Mouse (Mus musculus): ENCODE measurements around the gene Dapp1. TPM values are rescaled to one million over a fixed set of nuclear protein-coding genes. Genes with fewer than 3 reads are reported as not detected.

Dapp1 gene
- polyA plus RNA-seq (2012; rRNA removed): 9.0 and 10.9 TPM in 2 replicates

DNA sequence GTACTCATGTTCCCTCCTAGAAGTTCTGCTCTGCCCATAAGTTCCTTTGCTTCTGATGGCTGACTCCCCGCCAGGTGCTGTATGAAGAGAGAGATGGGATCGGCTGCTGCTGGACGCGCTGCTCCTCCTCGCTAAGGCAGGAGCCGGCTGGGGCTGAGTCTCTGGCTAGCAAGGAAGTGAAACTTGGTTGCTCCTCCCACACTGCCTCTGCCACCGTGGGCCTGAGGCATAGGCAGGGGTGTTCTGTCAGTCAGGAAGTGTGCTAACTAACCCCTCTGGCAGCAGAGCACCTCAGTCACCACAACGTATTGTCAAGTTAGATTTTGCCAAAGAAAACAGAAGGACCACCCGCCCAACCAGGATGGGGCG, at the start of gene Dapp1:
Dapp1 (minus strand) TSS at position 164 of the 369 bp plus-strand sequence.
- peak; percentile 27 for DNase-seq (ENCODE audit: low read depth, low spot score)
- WGBS: 5% methylated on average over 10 of the region's 10 CpGs

DNA sequence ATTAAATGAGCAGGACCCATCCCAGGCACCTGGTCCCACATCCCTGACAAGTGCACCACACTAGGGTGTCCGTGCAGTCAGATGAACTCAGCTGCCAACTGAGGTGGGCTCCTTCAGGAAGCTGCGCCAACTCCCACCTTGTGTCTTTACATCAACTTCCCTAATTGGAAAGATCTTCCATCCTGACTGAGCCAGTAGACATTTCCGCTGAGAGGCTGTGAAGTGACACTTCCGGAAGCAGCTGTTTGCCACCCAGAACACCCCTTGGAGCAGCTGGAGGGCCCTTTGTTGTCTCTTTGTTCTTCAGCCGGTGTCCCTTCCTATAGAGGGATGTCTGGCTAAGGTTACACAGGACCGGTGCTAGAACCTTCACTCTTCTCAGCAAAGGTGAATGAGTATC, 49.2 kb upstream of the Dapp1 start:
- DNase-seq (ENCODE audit: low read depth, low spot score): no peak
- WGBS: 89% methylated on average over 6 of the region's 6 CpGs

DNA sequence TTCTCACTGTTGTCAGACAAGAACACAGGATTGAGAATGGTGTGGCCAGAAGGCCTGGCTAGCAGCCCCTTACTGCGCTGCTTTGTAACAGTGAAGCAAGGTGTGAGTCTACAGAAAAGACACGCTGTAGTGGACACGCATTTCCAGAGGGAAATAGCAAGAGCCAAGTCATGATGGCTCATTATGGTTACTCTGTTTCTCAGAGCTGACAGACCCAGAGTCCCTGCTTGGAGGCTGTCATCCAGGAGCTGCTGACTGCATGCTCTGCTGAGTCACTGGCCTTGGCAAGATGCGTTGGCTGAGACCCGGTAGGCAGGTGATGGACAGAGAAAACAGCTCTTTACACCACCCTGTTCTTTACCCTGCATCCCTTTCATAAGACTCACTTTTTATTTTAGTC, 48.0 kb upstream of the Dapp1 start:
- 62% methylated on average over 5 of the region's 5 CpGs for WGBS
- DNase-seq (ENCODE audit: low read depth, low spot score): no peak

DNA sequence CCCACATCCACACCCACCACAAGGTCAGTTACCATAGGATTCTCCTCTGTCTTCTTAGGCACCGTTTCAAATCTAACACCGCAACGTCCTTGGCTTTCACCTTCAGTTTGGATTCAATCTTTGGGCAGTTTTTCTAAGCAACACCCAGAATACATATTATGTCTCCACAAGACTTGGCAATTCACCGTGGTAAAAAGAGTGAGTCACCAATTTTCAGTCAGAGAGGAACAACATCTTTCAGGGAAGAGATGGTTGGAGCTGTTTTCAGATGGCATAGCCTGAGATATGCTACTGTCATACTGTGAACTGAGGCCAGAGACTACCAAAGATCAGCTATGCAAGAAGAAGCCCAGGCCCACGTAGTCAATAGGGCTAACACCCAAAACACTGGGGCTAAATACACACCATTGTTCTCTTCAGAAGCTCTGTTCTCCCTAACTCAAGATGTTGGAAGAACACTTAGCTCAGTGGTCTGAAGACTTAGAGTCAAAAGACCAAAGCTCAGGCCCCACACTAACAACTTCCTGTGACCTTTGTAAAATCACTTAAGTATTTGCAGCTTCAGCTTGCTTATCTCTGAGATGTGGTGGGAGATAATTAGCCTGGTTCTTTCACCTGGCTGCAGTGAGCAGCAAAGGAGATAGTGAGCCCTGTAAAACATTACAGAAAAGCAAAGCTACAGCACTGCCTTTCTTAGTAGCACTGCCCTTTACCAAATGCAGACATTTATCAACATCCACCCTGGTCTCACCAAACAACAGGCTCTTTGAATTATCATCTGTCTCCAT, 46.4 kb upstream of the Dapp1 start:
- WGBS: 58% methylated on average over 5 of the region's 5 CpGs
- DNase-seq (ENCODE audit: low read depth, low spot score): no peak

DNA sequence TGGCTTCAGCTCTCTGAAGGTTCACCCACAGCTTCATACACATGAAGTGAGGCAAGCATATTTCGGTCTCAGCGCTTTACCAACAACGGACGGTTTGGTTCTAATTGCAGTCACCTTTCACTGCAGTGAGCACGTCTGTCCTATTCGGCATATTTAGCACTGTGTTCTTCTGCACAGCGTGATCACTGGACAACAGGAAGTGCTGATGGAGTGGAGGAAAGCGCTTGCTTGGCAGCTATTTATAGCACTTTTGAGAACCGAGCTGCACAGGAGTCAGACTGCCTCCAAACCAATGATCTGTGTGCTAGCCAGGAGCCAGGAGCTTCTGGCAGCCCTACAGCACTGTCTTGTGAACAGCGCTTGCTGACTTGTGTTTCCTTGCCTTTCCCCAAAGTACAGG, 44.9 kb upstream of the Dapp1 start:
- 72% methylated on average over 10 of the region's 10 CpGs for WGBS
- DNase-seq (ENCODE audit: low read depth, low spot score): no peak

DNA sequence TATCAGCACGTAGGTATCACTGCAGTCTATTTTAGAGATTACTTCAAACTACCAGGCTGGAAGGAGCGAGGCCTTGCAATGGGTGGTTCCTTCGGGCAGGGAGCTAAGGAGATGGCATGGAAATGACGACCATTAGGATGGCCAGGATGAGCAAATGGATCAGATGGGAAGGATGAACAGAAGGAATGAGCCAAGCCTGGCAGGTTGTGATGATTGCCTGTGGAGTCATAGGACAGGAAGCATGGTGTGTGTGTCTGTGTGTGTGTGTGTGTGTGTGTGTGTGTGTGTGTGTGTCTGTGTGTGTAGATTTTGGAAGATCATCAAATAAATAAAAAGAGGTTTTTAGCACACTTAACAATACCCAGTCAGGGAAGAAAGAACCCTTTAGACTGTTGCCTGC, 41.3 kb upstream of the Dapp1 start:
- DNase-seq (ENCODE audit: low read depth, low spot score): no peak
- WGBS: 88% methylated on average over 4 of the region's 4 CpGs

DNA sequence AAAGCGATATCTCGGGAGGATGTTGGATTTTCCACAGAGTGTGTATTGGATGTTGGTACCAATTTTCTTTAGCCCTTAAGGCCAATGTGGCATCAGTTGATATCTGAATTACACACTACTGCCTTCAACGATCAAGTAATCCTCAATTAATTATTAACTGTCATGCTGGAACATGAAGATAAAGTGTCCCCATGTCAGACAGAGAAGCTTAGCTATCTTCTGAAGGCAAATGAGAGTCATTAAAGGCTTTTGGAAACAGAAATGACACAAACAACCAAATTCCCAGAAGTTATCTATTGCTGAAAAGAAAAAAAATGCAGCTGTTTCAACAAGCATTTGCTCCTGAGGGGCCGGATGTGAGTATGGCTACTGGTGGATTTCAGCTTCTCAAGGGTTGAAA, 40.7 kb upstream of the Dapp1 start:
- 79% methylated on average over 4 of the region's 4 CpGs for WGBS
- no peak for DNase-seq (ENCODE audit: low read depth, low spot score)

DNA sequence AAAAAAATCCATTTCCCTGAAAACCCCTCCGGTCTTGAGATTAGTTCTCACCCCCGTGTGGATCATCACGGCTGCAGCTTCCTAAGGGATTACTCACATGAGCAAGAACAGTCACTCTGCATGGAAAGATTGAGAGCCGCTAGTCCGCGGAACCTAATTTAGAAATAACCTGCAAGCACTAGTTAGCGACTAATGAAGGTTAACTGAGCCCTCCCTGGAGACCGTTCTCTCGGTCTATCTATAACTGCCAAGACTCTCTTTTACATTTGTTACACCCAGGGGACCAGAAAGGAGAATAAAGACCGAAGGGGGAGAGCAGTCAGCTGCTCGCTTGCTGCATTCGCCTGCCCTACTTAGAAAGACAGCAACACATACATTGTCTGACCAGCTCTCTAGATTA, 35.5 kb upstream of the Dapp1 start:
- DNase-seq (ENCODE audit: low read depth, low spot score): no peak
- 90% methylated on average over 12 of the region's 12 CpGs for WGBS

DNA sequence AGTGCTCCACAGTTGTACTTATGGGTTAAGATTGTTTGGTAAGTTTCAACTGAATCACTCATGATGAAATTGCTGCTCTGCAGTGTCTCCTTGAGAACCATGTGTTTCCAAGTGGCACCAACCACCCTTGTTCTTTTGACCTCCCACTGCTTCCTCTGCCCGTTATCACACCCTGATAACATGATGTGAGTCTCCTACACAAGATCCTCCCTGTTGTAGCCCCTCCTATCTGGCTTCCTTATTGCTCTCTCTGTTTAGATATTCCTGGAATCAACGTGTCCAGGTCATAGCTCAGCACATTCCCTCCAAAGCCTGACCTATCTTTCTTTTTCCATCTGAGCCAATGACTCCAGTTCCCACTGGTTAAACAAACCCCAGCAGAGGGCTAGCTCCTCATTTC, 33.4 kb upstream of the Dapp1 start:
- DNase-seq (ENCODE audit: low read depth, low spot score): no peak
- 34% methylated on average over 2 of the region's 2 CpGs for WGBS

DNA sequence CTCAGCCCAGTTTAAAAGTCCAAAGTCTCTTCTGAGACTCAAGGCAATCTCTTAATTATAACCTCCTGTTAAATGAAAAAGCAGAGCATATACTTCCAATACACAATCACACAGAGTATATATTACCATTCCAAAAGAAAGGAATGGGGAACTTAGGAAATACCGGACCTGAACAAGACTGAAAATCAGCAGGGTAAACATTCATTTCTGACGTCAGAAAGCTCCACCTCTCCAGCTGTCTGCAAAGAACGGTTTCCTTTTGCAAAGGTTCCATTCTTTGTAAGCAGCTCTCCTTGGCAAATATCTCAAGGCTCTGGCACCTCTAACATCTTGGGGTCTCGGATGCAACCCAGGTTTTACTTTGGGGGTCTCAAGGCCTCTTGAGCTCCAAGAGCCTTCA, 31.0 kb upstream of the Dapp1 start:
- 23% methylated on average over 4 of the region's 4 CpGs for WGBS
- no peak for DNase-seq (ENCODE audit: low read depth, low spot score)

DNA sequence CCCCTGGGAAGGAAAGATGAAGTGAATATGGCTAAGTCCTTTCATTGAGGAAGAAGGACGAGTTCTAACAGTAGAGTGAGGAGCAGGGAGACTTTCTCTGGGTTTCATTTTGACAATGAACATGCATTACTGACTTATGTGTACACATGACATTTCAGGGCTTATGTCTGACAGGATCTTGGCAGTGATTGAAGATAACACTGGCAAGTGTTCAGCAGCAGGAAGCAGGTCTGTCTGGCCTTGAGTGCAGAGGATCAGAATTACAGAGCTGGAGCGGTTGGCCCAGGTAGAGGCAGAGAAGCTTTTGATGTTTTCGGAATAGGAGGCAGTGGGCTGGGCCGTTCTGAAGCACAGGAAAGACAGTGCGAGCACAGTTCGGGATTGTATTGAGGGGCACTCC, 26.8 kb upstream of the Dapp1 start:
- WGBS: 46% methylated on average over 6 of the region's 6 CpGs
- no peak for DNase-seq (ENCODE audit: low read depth, low spot score)

DNA sequence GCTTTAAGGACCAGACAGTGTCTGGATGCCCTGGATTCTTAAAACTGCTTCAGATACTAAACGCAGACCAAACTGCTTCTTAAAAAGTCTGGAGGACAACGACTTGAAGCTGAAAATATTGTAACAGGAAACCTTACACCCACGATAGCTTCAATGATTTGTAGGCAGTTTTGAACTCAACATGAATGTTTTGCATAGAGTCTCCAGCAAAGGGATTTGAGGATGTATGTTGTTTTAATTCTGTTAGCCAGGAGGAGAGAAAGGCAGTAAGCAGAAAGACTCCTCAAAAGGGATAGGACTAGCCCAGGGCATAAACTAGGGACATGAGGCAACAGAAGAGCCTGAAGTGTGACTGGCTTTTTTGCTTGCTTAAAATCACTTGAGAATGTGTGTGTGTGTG, 25.6 kb upstream of the Dapp1 start:
- 61% methylated on average over 3 of the region's 3 CpGs for WGBS
- DNase-seq (ENCODE audit: low read depth, low spot score): no peak

DNA sequence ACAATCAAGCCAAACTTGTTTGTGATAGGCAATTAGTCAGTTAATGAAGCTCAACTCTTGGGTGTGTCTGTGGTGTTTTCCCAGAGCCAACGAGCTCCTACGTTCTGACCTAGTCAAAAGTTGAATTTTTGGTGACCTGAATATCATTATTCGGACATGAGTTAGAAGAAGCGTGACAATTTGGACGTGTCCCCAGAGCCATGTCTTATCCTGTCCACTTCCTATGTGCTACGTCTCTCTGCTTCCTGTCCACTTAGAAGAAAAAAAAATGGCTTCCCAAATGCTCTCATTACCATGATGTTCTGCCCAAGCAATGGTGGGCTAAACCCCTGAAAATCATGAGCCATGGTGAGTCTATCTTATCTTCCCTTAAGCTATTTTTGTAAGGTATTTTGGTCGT, 21.9 kb upstream of the Dapp1 start:
- DNase-seq (ENCODE audit: low read depth, low spot score): no peak
- WGBS: 92% methylated on average over 7 of the region's 7 CpGs

DNA sequence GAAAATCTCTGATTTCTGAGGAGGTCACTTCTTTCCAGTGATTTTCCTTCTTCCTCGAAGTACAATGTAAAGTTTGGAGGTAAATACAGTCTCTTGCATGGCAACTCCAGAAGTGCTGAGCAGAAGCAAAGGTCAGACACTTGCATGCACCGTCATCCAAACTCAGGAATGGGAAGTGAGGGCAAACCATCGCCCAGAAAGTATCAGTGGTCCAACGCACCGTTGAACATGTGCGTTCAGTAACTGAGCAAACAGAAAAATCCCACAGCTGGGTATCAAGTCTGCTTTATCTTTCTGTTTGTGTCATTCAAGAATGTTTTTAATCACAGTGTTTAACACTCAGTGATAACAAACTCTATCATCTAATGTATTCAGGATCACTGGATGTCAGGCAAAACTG, 21.2 kb upstream of the Dapp1 start:
- 62% methylated on average over 6 of the region's 6 CpGs for WGBS
- no peak for DNase-seq (ENCODE audit: low read depth, low spot score)

DNA sequence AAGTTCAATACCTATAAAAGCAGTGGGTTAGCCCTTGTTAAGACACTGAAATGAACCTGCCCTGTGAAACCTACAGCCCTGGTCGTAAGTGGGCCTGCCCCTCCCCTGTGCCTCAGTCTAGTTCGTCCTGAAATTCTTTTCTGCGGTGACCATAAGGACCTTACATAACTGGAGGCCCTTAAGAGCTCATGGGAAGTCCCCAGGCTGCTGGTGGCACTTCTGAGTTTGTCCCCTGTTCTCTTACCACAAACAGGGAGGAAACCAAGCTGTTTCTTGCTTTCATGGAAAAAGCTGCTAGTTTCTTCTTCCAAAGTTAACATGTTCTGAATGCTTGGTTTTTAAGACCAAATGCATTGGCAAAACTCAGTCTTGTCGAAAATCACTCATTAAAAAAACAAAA, 20.5 kb upstream of the Dapp1 start:
- no peak for DNase-seq (ENCODE audit: low read depth, low spot score)
- 69% methylated on average over 4 of the region's 4 CpGs for WGBS

DNA sequence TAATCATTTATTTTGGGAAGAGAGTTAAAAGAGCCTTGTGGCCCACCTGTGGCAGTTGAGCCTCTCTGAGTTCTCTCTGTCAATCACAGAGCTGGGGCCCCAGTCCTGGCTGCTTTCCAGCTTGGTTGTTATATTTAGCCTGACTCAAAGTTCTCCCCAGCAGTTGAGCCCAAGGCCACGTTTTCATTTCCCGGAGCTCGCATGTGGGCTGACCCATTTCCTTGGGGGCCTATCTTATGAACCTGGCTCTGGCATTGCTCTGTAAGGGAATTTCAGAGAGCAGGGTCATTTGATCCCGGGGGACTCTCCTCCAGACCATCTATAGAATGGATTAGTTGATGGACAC, 19.4 kb upstream of the Dapp1 start:
- DNase-seq (ENCODE audit: low read depth, low spot score): no peak
- 28% methylated on average over 4 of the region's 4 CpGs for WGBS

DNA sequence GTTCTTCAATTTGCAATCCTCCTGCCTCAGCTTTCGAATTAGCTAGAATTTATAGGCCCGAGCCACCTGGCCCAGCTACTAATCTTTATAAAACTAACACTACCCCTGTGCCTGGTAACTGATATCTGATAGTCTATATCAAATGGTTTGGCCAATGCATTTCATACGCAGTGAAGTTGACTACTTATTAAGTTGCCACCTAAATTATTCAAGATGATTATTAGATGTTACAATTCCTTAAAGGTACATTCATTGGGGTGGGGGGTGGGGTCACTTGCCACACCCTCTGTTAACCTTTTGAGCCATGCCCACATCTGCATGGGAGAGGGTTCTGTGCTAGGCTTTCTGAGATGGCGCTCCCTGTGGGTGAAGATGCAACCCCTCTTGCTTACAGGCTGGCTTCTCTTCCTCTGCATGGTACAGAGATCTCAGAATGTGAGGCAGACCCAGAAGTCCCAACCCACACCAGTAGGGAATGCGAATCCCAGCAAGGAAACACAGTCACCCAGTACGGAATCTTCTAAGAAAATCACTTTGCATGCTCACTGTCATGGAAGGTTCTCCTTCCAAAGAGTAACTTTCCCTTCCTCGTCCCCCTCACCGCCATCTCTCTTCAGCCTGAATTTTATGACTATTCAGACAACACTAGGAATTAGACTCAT, 18.8 kb upstream of the Dapp1 start:
- no peak for DNase-seq (ENCODE audit: low read depth, low spot score)
- WGBS: 88% methylated on average over 8 of the region's 8 CpGs

DNA sequence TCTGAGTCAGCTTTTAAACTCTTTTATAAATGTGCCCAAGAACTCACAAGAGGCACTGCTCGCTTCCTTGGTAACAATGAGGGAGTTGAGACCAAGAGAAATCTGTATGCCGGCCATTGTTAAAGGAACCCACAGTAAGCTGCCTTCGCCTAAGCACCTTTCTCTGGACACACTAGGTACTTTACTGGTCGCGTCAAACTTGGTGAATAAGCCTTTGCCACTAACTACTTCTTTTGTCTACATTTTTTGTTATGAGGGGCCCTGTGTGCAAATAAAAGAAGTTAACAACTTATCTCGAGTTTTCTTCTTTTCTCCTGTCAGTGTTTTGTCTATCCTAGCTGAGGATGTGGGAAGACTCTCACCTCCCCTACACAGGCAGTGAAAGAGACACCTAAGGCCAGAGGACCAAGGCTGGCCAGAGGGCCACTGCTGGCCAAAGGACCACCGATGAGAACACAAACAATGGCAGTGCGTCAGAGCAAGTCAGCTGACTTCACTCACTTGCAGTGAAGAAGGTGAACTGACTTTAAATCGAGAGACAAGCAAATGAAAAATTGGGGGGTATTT, 18.0 kb upstream of the Dapp1 start:
- WGBS: 52% methylated on average over 9 of the region's 9 CpGs
- no peak for DNase-seq (ENCODE audit: low read depth, low spot score)

DNA sequence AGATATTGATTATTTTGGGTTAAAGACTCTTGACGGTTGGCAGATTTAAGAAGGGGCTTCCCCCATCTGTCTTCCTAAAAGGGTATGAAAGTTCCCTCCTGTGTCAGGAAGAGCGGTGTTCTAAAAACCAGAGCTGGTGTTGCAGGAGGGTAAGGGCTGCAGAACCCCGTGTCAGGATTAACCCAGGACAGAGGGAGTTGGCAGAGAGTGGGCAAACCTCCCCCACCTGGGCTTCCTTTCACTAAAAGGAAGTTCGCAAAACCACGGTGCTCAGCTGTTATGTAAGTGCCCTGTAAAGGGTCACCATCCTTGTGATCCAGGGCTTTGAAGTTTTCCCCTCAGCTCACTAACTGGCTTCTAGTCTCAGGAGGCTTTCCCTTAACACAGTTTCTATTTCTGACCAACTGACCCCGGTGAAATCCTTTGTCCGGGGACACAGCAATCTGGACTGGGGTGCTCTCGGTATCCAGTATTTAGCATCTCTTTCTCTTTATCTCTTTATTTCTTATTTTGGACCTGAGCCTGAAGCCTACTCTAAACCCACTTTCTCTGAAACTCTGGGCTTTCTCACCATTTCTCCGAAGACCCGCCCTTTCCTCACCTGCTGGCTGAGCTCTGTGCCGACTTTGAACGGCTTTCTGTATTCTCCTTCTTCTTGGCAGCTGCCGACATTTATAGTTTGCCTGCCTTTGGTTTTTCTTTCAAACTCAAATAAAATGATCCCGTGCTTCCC, 17.3 kb upstream of the Dapp1 start:
- no peak for DNase-seq (ENCODE audit: low read depth, low spot score)

DNA sequence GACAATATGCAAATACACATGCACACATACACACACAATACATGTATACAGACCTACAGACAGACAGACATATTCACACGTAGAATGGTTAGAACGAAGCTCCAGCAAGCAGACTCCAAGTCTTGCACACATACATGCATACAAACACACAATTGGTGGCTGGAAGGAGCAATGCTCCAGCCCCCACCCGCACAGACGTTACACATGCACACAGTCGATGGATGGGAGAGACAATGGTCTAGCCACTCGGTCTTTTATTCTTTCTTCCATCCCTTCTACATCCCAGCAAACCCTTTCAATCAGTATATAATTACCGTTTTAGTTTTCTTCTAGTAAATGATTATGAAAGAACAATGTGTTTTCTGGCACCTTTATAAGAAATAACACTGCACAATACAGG, 14.1 kb upstream of the Dapp1 start:
- 83% methylated on average over 7 of the region's 7 CpGs for WGBS
- no peak for DNase-seq (ENCODE audit: low read depth, low spot score)

More for the DNA sequence above, 17.3 kb upstream of the Dapp1 start:
- 30% methylated on average over 14 of the region's 14 CpGs for WGBS

DNA sequence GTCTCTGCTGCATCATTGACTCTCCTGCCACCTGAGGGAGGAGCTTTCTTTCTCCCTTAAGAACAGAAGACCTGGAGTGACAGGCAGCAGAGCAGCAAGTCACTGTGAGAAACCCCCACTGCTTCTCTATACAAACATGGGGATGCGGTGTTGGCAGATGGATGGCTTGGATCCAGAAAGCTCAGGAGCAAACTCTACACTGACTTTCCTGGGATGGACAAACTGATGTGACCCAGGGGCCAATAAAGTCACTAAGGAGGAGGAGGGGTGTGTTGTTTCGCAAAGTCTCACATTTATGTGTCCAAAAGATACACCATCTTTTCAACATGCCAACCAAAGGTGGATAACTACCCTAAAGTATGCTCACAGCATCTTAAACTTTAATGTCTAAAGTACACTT, 12.9 kb upstream of the Dapp1 start:
- DNase-seq (ENCODE audit: low read depth, low spot score): no peak
- 85% methylated on average over 2 of the region's 2 CpGs for WGBS
